Mouse (Mus musculus) bone marrow macrophage, adult 2 months (primary cell): ENCODE results near the gene Olfr574. TPM values are rescaled to one million over a fixed set of nuclear protein-coding genes. Genes with fewer than 3 reads are reported as not detected.

Experiments used
- H3K27ac ChIP-seq: 2 replicates; pipeline ENCODE4 v1.5.1; 2012; ENCODE audit warnings: low read depth, low read length; ENCODE audit not compliant: insufficient read depth
- H3K4me1 ChIP-seq: 2 replicates; pipeline ENCODE4 v1.6.1; 2012; ENCODE audit warnings: low read length; ENCODE audit not compliant: control insufficient read depth, insufficient read depth
- H3K4me3 ChIP-seq: 2 replicates; pipeline ENCODE4 v1.5.1; 2012; ENCODE audit warnings: mild to moderate bottlenecking, low read length, moderate library complexity; ENCODE audit not compliant: insufficient read depth
- CTCF ChIP-seq: IDR thresholded peaks from 2 replicates; pipeline ENCODE4 v1.5.1; 2012; ENCODE audit warnings: low read depth, mild to moderate bottlenecking, low read length, moderate library complexity
- POLR2A ChIP-seq: IDR thresholded peaks from 2 replicates; pipeline ENCODE4 v1.6.1; 2012; ENCODE audit warnings: mild to moderate bottlenecking, low read depth, low read length, borderline replicate concordance
- polyA plus RNA-seq: library from polyadenylated mRNA; stranded (reverse); fragments of >200 nt; gene quantifications from 2 replicates; pipeline ENCODE4 v1.2.4, GENCODE M21; 2012; ENCODE audit not compliant: missing spikeins, insufficient read depth, insufficient read length

Olfr574 gene
- polyA plus RNA-seq, 1 experiment = not detected

- Histone ChIP-seq H3K27ac (no peak overlapping the region), H3K4me1 (no peaks in the 10 kb centered on the region), H3K4me3 (no peak overlapping the region)
- TF ChIP-seq POLR2A (no peak), CTCF (no peak)
Observed at GRCm38 (mm10) chr7:102958137-102958536, 9.9 kb downstream of the Olfr574 start.

- Histone ChIP-seq H3K27ac (no peak within 1 kb of the TSS), H3K4me3 (no peak within 1 kb of the TSS), H3K4me1 (no peaks in the 10 kb centered on the region)
- no peak for TF ChIP-seq POLR2A
- TF ChIP-seq CTCF = no peak
Observed at GRCm38 (mm10) chr7:102958593-102958992, 10.3 kb downstream of the Olfr574 start, which contains the start of gene Olfr575. Gene Olfr575 (minus strand): TSS chr7:102958775.

- Histone ChIP-seq H3K27ac (no peak within 1 kb of the TSS), H3K4me1 (no peaks in the 10 kb centered on the region), H3K4me3 (no peak within 1 kb of the TSS)
- TF ChIP-seq POLR2A = no peak
- TF ChIP-seq CTCF = no peak
Observed at GRCm38 (mm10) chr7:102962360-102962759, 14.1 kb downstream of the Olfr574 start, which contains the start of gene Olfr576. Gene Olfr576 (plus strand): TSS chr7:102962660.

DNA sequence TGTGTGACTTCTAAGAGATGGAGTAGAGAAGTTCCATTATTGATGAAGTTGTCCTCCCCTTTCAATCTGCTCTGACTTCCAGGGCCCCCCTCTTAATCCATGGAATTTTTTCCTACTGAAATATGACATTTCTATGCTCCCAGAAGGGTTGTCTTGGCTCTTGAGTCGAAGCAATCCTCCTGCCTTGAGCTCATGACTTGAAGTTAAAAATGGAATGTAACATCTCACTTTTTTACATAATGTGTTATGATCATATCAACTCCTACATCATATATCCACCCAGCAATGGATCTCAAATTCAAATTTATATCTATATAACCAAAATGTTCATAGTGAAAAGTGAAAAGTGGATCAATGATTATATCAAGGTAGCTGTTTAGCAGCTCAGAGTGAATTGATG, 26.1 kb downstream of the Olfr574 start:
- H3K4me3 ChIP-seq = no peak overlapping the region

DNA sequence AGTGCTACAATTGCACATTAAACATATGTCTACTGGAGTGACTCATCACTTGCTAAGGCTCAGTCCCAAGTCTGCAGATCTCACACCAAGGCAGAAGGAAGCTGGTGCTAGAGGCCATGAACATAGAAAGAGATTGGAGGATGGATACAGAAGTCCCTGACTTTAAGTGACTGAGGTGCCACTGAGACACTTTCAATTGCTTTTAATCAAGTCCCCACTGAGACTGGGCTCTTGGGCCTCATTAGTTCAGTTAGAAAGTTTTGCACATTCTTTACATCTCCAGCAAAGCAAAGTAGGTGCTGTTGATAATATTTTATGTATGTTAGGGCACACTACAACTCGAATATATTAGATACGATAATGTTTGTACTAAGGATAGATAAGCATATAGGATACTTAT, 27.6 kb downstream of the Olfr574 start, which contains the start of gene Olfr577:
Olfr577 (minus strand) TSS at position 101 of the 400 bp plus-strand sequence.
- Histone ChIP-seq H3K27ac (no peak within 1 kb of the TSS), H3K4me3 (no peak within 1 kb of the TSS), H3K4me1 (no peaks in the 10 kb centered on the region)
- TF ChIP-seq POLR2A = no peak
- no peak for TF ChIP-seq CTCF

More for the DNA sequence above, 26.1 kb downstream of the Olfr574 start:
- TF ChIP-seq POLR2A = no peak
- Histone ChIP-seq H3K27ac (no peak overlapping the region), H3K4me1 (no peaks in the 10 kb centered on the region)

- H3K4me3 ChIP-seq = no peak within 1 kb of the TSS
- no peaks in the 10 kb centered on the region for H3K4me1 ChIP-seq
- TF ChIP-seq POLR2A = no peak
- no peak for TF ChIP-seq CTCF
- H3K27ac ChIP-seq = no peak within 1 kb of the TSS
Observed at GRCm38 (mm10) chr7:102989224-102989623, 41.0 kb downstream of the Olfr574 start, which contains the start of gene Olfr578. Gene Olfr578 (minus strand): TSS chr7:102989324.

Other genes with a start within 250 kb of the Olfr574 start
- gene Olfr558, start 246.3 kb upstream of the Olfr574 start, polyA plus RNA-seq = not detected in 2 replicates
- gene Olfr33, start 229.4 kb upstream of the Olfr574 start, polyA plus RNA-seq = not detected in 2 replicates
- gene Olfr559, start 221.0 kb upstream of the Olfr574 start, polyA plus RNA-seq = not detected in 2 replicates
- not detected in 2 replicates for gene Olfr560, start 189.1 kb upstream of the Olfr574 start, polyA plus RNA-seq
- not detected in 2 replicates for gene Olfr78, start 189.0 kb upstream of the Olfr574 start, polyA plus RNA-seq
- gene Olfr561, start 177.2 kb upstream of the Olfr574 start, polyA plus RNA-seq = not detected in 2 replicates
- not detected in 2 replicates for gene Olfr564, start 145.0 kb upstream of the Olfr574 start, polyA plus RNA-seq
- not detected in 2 replicates for gene Olfr566, start 89.7 kb upstream of the Olfr574 start, polyA plus RNA-seq
- not detected in 2 replicates for gene Olfr568, start 71.3 kb upstream of the Olfr574 start, polyA plus RNA-seq
- gene Olfr569, start 57.6 kb upstream of the Olfr574 start, polyA plus RNA-seq = not detected in 2 replicates
- not detected in 2 replicates for gene Olfr570, start 53.9 kb upstream of the Olfr574 start, polyA plus RNA-seq
- gene Olfr571, start 30.9 kb upstream of the Olfr574 start, polyA plus RNA-seq = 0.11 TPM in 1 of 2 replicates, not detected in the other
- not detected in 2 replicates for gene Olfr572, start 24.1 kb upstream of the Olfr574 start, polyA plus RNA-seq
- gene Olfr573-ps1, start 5.9 kb upstream of the Olfr574 start, polyA plus RNA-seq = not detected in 2 replicates
- gene Olfr575, start 10.3 kb downstream of the Olfr574 start, polyA plus RNA-seq = not detected in 2 replicates
- gene Olfr576, start 14.2 kb downstream of the Olfr574 start, polyA plus RNA-seq = not detected in 2 replicates
- gene Olfr577, start 27.5 kb downstream of the Olfr574 start, polyA plus RNA-seq = not detected in 2 replicates
- gene Olfr578, start 40.9 kb downstream of the Olfr574 start, polyA plus RNA-seq = not detected in 2 replicates
- gene Olfr582, start 89.6 kb downstream of the Olfr574 start, polyA plus RNA-seq = not detected in 2 replicates
- not detected in 2 replicates for gene Olfr583, start 102.8 kb downstream of the Olfr574 start, polyA plus RNA-seq
- gene Olfr584, start 133.4 kb downstream of the Olfr574 start, polyA plus RNA-seq = not detected in 2 replicates
- gene Olfr585, start 149.3 kb downstream of the Olfr574 start, polyA plus RNA-seq = not detected in 2 replicates
- gene Olfr586, start 177.2 kb downstream of the Olfr574 start, polyA plus RNA-seq = not detected in 2 replicates
- not detected in 2 replicates for gene Olfr588-ps1, start 192.4 kb downstream of the Olfr574 start, polyA plus RNA-seq
- gene Olfr589, start 207.9 kb downstream of the Olfr574 start, polyA plus RNA-seq = not detected in 2 replicates
- not detected in 2 replicates for gene Olfr591, start 229.9 kb downstream of the Olfr574 start, polyA plus RNA-seq
- gene Olfr592, start 236.3 kb downstream of the Olfr574 start, polyA plus RNA-seq = not detected in 2 replicates